Mouse (Mus musculus): ENCODE measurements at regions not wholly inside any gene's neighbourhood (a gene's known extent, or its start where the extent isn't known, plus 50 kb on each side); places are given as distances from the start of the nearest gene placed in this dataset.
A peak's percentile ranks its signal among the peaks of the same experiment; 100 is the strongest.

- no peaks in the 10 kb centered on the region for H3K27me3 ChIP-seq (ENCODE audit: insufficient read depth, low read length)
- H3K36me3 ChIP-seq (ENCODE audit: insufficient read depth, low read length), result no peaks in the 10 kb centered on the region
- peak; percentile 75 for TF ChIP-seq CTCF (IDR thresholded peaks at IDR 0.05; ENCODE audit: low read depth)
- H3K9ac ChIP-seq (replicated peaks; ENCODE audit: low read length), result no peak overlapping the region
- H3K9me3 ChIP-seq (ENCODE audit: low read length), result no peaks in the 10 kb centered on the region
- peak overlapping the region; percentile 78 for H3K27ac ChIP-seq
- WGBS, result 5% methylated on average over 4 of the region's 4 CpGs
- H3K4me1 ChIP-seq (ENCODE audit: insufficient read depth, low read length), result peaks cover 3% of the 10 kb centered on the region; the same call in 1 of the 2 replicates
- DNase-seq (ENCODE audit: low spot score) (peak; percentile 71), ATAC-seq (peak; percentile 66)
- H3K4me2 ChIP-seq (ENCODE audit: low read depth, low read length), result peak overlapping the region; percentile 64
- no peak overlapping the region for H3K4me3 ChIP-seq (ENCODE audit: low read length)
These were observed 675.7 kb downstream of the Cypt12 start for GRCm38 (mm10) chr3:18623831-18624304.

- no peaks in the 10 kb centered on the region for H3K27me3 ChIP-seq (ENCODE audit: insufficient read depth, low read length)
- no peaks in the 10 kb centered on the region for H3K9me3 ChIP-seq (ENCODE audit: low read length)
- H3K4me1 ChIP-seq (ENCODE audit: insufficient read depth, low read length), result peaks cover 3% of the 10 kb centered on the region; the same call in 1 of the 2 replicates
- ATAC-seq (no peak), DNase-seq (ENCODE audit: low spot score) (peak; percentile 79)
- 9% methylated on average over 10 of the region's 10 CpGs for WGBS
- peak overlapping the region; percentile 33 for H3K4me3 ChIP-seq (ENCODE audit: low read length)
- peak overlapping the region; percentile 64 for H3K4me2 ChIP-seq (ENCODE audit: low read depth, low read length)
- H3K27ac ChIP-seq, result peak overlapping the region; percentile 78
- no peaks in the 10 kb centered on the region for H3K36me3 ChIP-seq (ENCODE audit: insufficient read depth, low read length)
- no peak for TF ChIP-seq CTCF (IDR thresholded peaks at IDR 0.05; ENCODE audit: low read depth)
- 0 out of 2 replicates have a peak overlapping the region, but pooled peaks have one; percentile 4 for H3K9ac ChIP-seq (replicated peaks; ENCODE audit: low read length)
These were observed 676.4 kb downstream of the Cypt12 start for GRCm38 (mm10) chr3:18624381-18625145.

GRCm38 (mm10) chr3:18625395-18626328 lies 677.5 kb downstream of the Cypt12 start:
- H3K27ac ChIP-seq, result peak overlapping the region; percentile 78
- peak; percentile 88 for DNase-seq (ENCODE audit: low spot score)
- peaks cover 3% of the 10 kb centered on the region; the same call in 1 of the 2 replicates for H3K4me1 ChIP-seq (ENCODE audit: insufficient read depth, low read length)
- no peaks in the 10 kb centered on the region for H3K9me3 ChIP-seq (ENCODE audit: low read length)
- H3K9ac ChIP-seq (replicated peaks; ENCODE audit: low read length), result peak overlapping the region; percentile 45
- no peaks in the 10 kb centered on the region for H3K36me3 ChIP-seq (ENCODE audit: insufficient read depth, low read length)
- H3K27me3 ChIP-seq (ENCODE audit: insufficient read depth, low read length), result no peaks in the 10 kb centered on the region
- peak; percentile 89 for ATAC-seq
- WGBS, result 4% methylated on average over 32 of the region's 32 CpGs
- H3K4me3 ChIP-seq (ENCODE audit: low read length), result peak overlapping the region; percentile 33
- peak overlapping the region; percentile 64 for H3K4me2 ChIP-seq (ENCODE audit: low read depth, low read length)
- no peak for TF ChIP-seq CTCF (IDR thresholded peaks at IDR 0.05; ENCODE audit: low read depth)

- no peak overlapping the region for H3K4me3 ChIP-seq (ENCODE audit: low read length)
- peak overlapping the region; percentile 64; the same call in 1 of the 2 replicates for H3K4me2 ChIP-seq (ENCODE audit: low read depth, low read length)
- peaks cover 3% of the 10 kb centered on the region; the same call in 1 of the 2 replicates for H3K4me1 ChIP-seq (ENCODE audit: insufficient read depth, low read length)
- no peak for TF ChIP-seq CTCF (IDR thresholded peaks at IDR 0.05; ENCODE audit: low read depth)
- DNase-seq (ENCODE audit: low spot score) (no peak), ATAC-seq (no peak)
- no peaks in the 10 kb centered on the region for H3K36me3 ChIP-seq (ENCODE audit: insufficient read depth, low read length)
- H3K27me3 ChIP-seq (ENCODE audit: insufficient read depth, low read length), result no peaks in the 10 kb centered on the region
- peak overlapping the region; percentile 78; the same call in 1 of the 2 replicates for H3K27ac ChIP-seq
- no peak overlapping the region for H3K9ac ChIP-seq (replicated peaks; ENCODE audit: low read length)
- WGBS, result 44% methylated on average over 6 of the region's 6 CpGs
- no peaks in the 10 kb centered on the region for H3K9me3 ChIP-seq (ENCODE audit: low read length)
These were observed 678.2 kb downstream of the Cypt12 start for GRCm38 (mm10) chr3:18626375-18626774.

- Histone ChIP-seq H3K4me2 (ENCODE audit: low read depth, low read length) (no peak overlapping the region), H3K4me1 (ENCODE audit: insufficient read depth, low read length) (peaks cover 3% of the 10 kb centered on the region; the same call in 1 of the 2 replicates), H3K9ac (replicated peaks; ENCODE audit: low read length) (no peak overlapping the region), H3K27ac (0 out of 2 replicates have a peak overlapping the region, but pooled peaks have one; percentile 78), H3K4me3 (ENCODE audit: low read length) (no peak overlapping the region), H3K36me3 (ENCODE audit: insufficient read depth, low read length) (no peaks in the 10 kb centered on the region), H3K9me3 (ENCODE audit: low read length) (no peaks in the 10 kb centered on the region), H3K27me3 (ENCODE audit: insufficient read depth, low read length) (no peaks in the 10 kb centered on the region)
- no peak for TF ChIP-seq CTCF (IDR thresholded peaks at IDR 0.05; ENCODE audit: low read depth)
- ATAC-seq (no peak), DNase-seq (ENCODE audit: low spot score) (peak; percentile 17)
- 45% methylated on average over 2 of the region's 2 CpGs for WGBS
These were observed 678.6 kb downstream of the Cypt12 start for GRCm38 (mm10) chr3:18626820-18627219.

- no peaks in the 10 kb centered on the region for H3K9me3 ChIP-seq (ENCODE audit: low read length)
- peaks cover 3% of the 10 kb centered on the region; the same call in 1 of the 2 replicates for H3K4me1 ChIP-seq (ENCODE audit: insufficient read depth, low read length)
- no peak for ATAC-seq
These were observed 681.0 kb downstream of the Cypt12 start for GRCm38 (mm10) chr3:18629233-18629632.

More at GRCm38 (mm10) chr3:18629233-18629632, 681.0 kb downstream of the Cypt12 start:
- 97% methylated on average over 2 of the region's 2 CpGs for WGBS
- H3K36me3 ChIP-seq (ENCODE audit: insufficient read depth, low read length), result no peaks in the 10 kb centered on the region
- no peak for TF ChIP-seq CTCF (IDR thresholded peaks at IDR 0.05; ENCODE audit: low read depth)
- no peaks in the 10 kb centered on the region for H3K27me3 ChIP-seq (ENCODE audit: insufficient read depth, low read length)
- H3K4me3 ChIP-seq (ENCODE audit: low read length), result no peak overlapping the region
- no peak overlapping the region for H3K4me2 ChIP-seq (ENCODE audit: low read depth, low read length)
- H3K27ac ChIP-seq, result no peak overlapping the region
- no peak for DNase-seq (ENCODE audit: low spot score)
- no peak overlapping the region for H3K9ac ChIP-seq (replicated peaks; ENCODE audit: low read length)

Data from hindbrain, postnatal 0 days (tissue).